Mouse (Mus musculus) adrenal gland, postnatal 10 days (tissue): ENCODE measurements at regions not wholly inside any gene's neighbourhood (a gene's known extent, or its start where the extent isn't known, plus 50 kb on each side); places are given as distances from the start of the nearest gene placed in this dataset.

Experiments used
- DNase-seq: peaks from one replicate; pipeline ENCODE4 v3.0.0; 2021; ENCODE audit warnings: mixed read lengths

- DNase-seq: no peak
Observed at GRCm38 (mm10) chr2:129883417-129883816, 83.1 kb downstream of the Stk35 start.

GRCm38 (mm10) chr2:129884316-129884715 is 84.0 kb downstream of the Stk35 start:
- DNase-seq: no peak

GRCm38 (mm10) chr2:129885536-129885935 is 85.2 kb downstream of the Stk35 start:
- peak; percentile 68 for DNase-seq

- DNase-seq: no peak
Observed at GRCm38 (mm10) chr2:129893231-129893630, 92.9 kb downstream of the Stk35 start.

GRCm38 (mm10) chr2:129893832-129894231 is 93.5 kb downstream of the Stk35 start:
- DNase-seq: no peak

GRCm38 (mm10) chr2:129894906-129895305 is 94.6 kb downstream of the Stk35 start:
- DNase-seq: no peak

GRCm38 (mm10) chr2:129895369-129895768 is 95.1 kb downstream of the Stk35 start:
- DNase-seq: no peak

GRCm38 (mm10) chr2:129896696-129897095 is 96.4 kb downstream of the Stk35 start:
- no peak for DNase-seq

GRCm38 (mm10) chr2:129903383-129904135 is 103.2 kb downstream of the Stk35 start:
- DNase-seq: no peak

GRCm38 (mm10) chr2:129904753-129905152 is 104.4 kb downstream of the Stk35 start:
- peak; percentile 55 for DNase-seq

GRCm38 (mm10) chr2:129908701-129909425 is 103.3 kb upstream of the Tgm3 start:
- peak; percentile 27 for DNase-seq

GRCm38 (mm10) chr2:129911203-129911921 is 100.8 kb upstream of the Tgm3 start:
- DNase-seq: no peak

- no peak for DNase-seq
Observed at GRCm38 (mm10) chr2:129912556-129912955, 99.6 kb upstream of the Tgm3 start.

GRCm38 (mm10) chr2:129914261-129914660 is 97.9 kb upstream of the Tgm3 start:
- no peak for DNase-seq

GRCm38 (mm10) chr2:129916411-129916810 is 95.7 kb upstream of the Tgm3 start:
- no peak for DNase-seq

- DNase-seq: no peak
Observed at GRCm38 (mm10) chr2:129918141-129918790, 93.9 kb upstream of the Tgm3 start.

- no peak for DNase-seq
Observed at GRCm38 (mm10) chr2:129919551-129919950, 92.6 kb upstream of the Tgm3 start.

- no peak for DNase-seq
Observed at GRCm38 (mm10) chr2:129927218-129927617, 84.9 kb upstream of the Tgm3 start.

- no peak for DNase-seq
Observed at GRCm38 (mm10) chr2:129933578-129933977, 78.6 kb upstream of the Tgm3 start.

- peak; percentile 34 for DNase-seq
Observed at GRCm38 (mm10) chr2:129942824-129943223, 69.3 kb upstream of the Tgm3 start.

- DNase-seq: no peak
Observed at GRCm38 (mm10) chr2:129947847-129948553, 64.1 kb upstream of the Tgm3 start.

GRCm38 (mm10) chr2:129949786-129950185 is 62.4 kb upstream of the Tgm3 start:
- DNase-seq: peak; percentile 32
